Mouse (Mus musculus) heart, postnatal 0 days (tissue): Measurements from ENCODE around the gene Ccdc97. TPM values are rescaled to one million over a fixed set of nuclear protein-coding genes. Genes with fewer than 3 reads are reported as not detected.

Experiments used
- ATAC-seq: fragments of 200-750 bp; cut with Nextera tagmentation; 2 replicates; pipeline ENCODE4 v1.8.0; 2017; ENCODE audit warnings: low read depth, moderate number of reproducible peaks, moderate library complexity; ENCODE audit not compliant: insufficient read depth
- DNase-seq: peaks from one replicate; pipeline ENCODE4 v3.0.0-alpha.2; 2016; ENCODE audit warnings: low spot score
- H3K27ac ChIP-seq: fragments of 300-500 bp; sonication (generic); 2 replicates; pipeline ENCODE4 v1.5.1; 2014; ENCODE audit warnings: low read depth, mild to moderate bottlenecking
- H3K27me3 ChIP-seq: fragments of 300-500 bp; sonication (generic); 2 replicates; pipeline ENCODE4 v1.6.1; 2014; ENCODE audit warnings: low read length, mixed read lengths; ENCODE audit not compliant: control insufficient read depth, insufficient read depth
- H3K36me3 ChIP-seq: fragments of 300-500 bp; sonication (generic); replicated peaks from 2 replicates; pipeline ENCODE4 v1.6.1; 2014; ENCODE audit warnings: low read length, mixed read lengths; ENCODE audit not compliant: control insufficient read depth, insufficient read depth
- H3K4me1 ChIP-seq: fragments of 300-500 bp; sonication (generic); 2 replicates; pipeline ENCODE4 v1.6.1; 2014; ENCODE audit warnings: antibody characterized with exemption; ENCODE audit not compliant: control insufficient read depth, insufficient read depth
- H3K4me2 ChIP-seq: fragments of 300-500 bp; sonication (generic); 2 replicates; pipeline ENCODE4 v1.6.1; 2014; ENCODE audit warnings: low read depth, mild to moderate bottlenecking, low read length, moderate library complexity
- H3K4me3 ChIP-seq: fragments of 300-500 bp; sonication (generic); 2 replicates; pipeline ENCODE4 v1.5.1; 2014; ENCODE audit warnings: low read depth, low read length
- H3K9ac ChIP-seq: fragments of 300-500 bp; sonication (generic); replicated peaks from 2 replicates; pipeline ENCODE4 v1.6.1; 2014; ENCODE audit warnings: low read depth, low read length, mixed read lengths
- H3K9me3 ChIP-seq: fragments of 300-500 bp; sonication (generic); replicated peaks from 2 replicates; pipeline ENCODE4 v1.6.1; 2016; ENCODE audit warnings: low read length; ENCODE audit not compliant: control insufficient read depth
- CTCF ChIP-seq: IDR thresholded peaks from 2 replicates; pipeline ENCODE4 v1.5.1; 2016; ENCODE audit warnings: antibody characterized with exemption, control low read depth, low read depth
- EP300 ChIP-seq: IDR thresholded peaks from 2 replicates; pipeline ENCODE4 v1.6.1; 2016; ENCODE audit warnings: antibody characterized with exemption, low read depth
- WGBS: fragments of 180-500 bp; shearing (Covaris S2); extraction: QIAGEN DNeasy Blood & Tissue Kit; methylation state at CpG from one replicate; pipeline ENCODE4 v1.1.7; 2014; 5-methylcytosine and 5-hydroxymethylcytosine counted together
- polyA plus RNA-seq: library from polyadenylated mRNA; unstranded; fragments of >200 nt; fragmentation: Nextera tagmentation; extraction: Ambion mirVana; gene quantifications from 2 replicates; pipeline ENCODE4 v1.2.1, GENCODE M21; 2015
- total RNA-seq: library from RNA; depleted of rRNA; stranded (reverse); fragments of >200 nt; gene quantifications from 2 replicates; pipeline ENCODE4 v1.2.3, GENCODE M21; 2014; ENCODE audit warnings: low replicate concordance; rRNA removed

The Ccdc97 gene
- total and polyA plus RNA-seq, 2 experiments from 2014 or later = 11.6 to 13.3 TPM

- WGBS = 41% methylated on average over 2 of the region's 2 CpGs
- TF ChIP-seq EP300 = no peak
- no peak for TF ChIP-seq CTCF
- H3K4me3 ChIP-seq = no peak overlapping the region
- H3K27me3 ChIP-seq = peaks cover 26% of the 10 kb centered on the region
- H3K4me1 ChIP-seq = peaks cover 12% of the 10 kb centered on the region; the same call in 1 of the 2 replicates
- H3K4me2 ChIP-seq = no peak overlapping the region
- ATAC-seq = no peak
- H3K9me3 ChIP-seq = no peaks in the 10 kb centered on the region
- no peak overlapping the region for H3K9ac ChIP-seq
- 0 out of 2 replicates have a peak, but pooled peaks cover 17% of the 10 kb centered on the region for H3K36me3 ChIP-seq
- no peak for DNase-seq
- no peak overlapping the region for H3K27ac ChIP-seq
Measured at GRCm38 (mm10) chr7:25671686-25672085, 47.2 kb downstream of the Ccdc97 start.

- Histone ChIP-seq H3K9me3 (no peaks in the 10 kb centered on the region), H3K4me3 (no peak overlapping the region), H3K9ac (no peak overlapping the region), H3K4me1 (peaks cover 4% of the 10 kb centered on the region; the same call in 1 of the 2 replicates), H3K27ac (no peak overlapping the region), H3K36me3 (peaks cover 31% of the 10 kb centered on the region), H3K4me2 (no peak overlapping the region), H3K27me3 (peaks cover 18% of the 10 kb centered on the region; the same call in 1 of the 2 replicates)
- no peak for DNase-seq
- TF ChIP-seq EP300 = no peak
- TF ChIP-seq CTCF = no peak
- ATAC-seq = no peak
- WGBS = 84% methylated on average over 4 of the region's 4 CpGs
Measured at GRCm38 (mm10) chr7:25670096-25670495, 48.8 kb downstream of the Ccdc97 start.

- ATAC-seq (no peak), DNase-seq (no peak)
- no peaks in the 10 kb centered on the region for H3K9me3 ChIP-seq
- peaks cover 14% of the 10 kb centered on the region; the same call in 1 of the 2 replicates for H3K27me3 ChIP-seq
- no peak overlapping the region for H3K27ac ChIP-seq
- H3K4me1 ChIP-seq = no peaks in the 10 kb centered on the region
- TF ChIP-seq CTCF (no peak), EP300 (no peak)
- H3K4me2 ChIP-seq = no peak overlapping the region
- 82% methylated on average over 9 of the region's 9 CpGs for WGBS
- no peak overlapping the region for H3K4me3 ChIP-seq
- H3K36me3 ChIP-seq = peaks cover 36% of the 10 kb centered on the region
- no peak overlapping the region for H3K9ac ChIP-seq
Measured at GRCm38 (mm10) chr7:25669631-25670030, 49.3 kb downstream of the Ccdc97 start.

GRCm38 (mm10) chr7:25669158-25669557 is 49.7 kb downstream of the Ccdc97 start:
- WGBS = 88% methylated on average over 10 of the region's 10 CpGs
- TF ChIP-seq EP300 (no peak), CTCF (no peak)
- ATAC-seq = no peak

GRCm38 (mm10) chr7:25666381-25666780 is 52.5 kb downstream of the Ccdc97 start:
- Histone ChIP-seq H3K27ac (no peak overlapping the region), H3K4me2 (no peak overlapping the region), H3K9me3 (no peaks in the 10 kb centered on the region), H3K4me1 (no peaks in the 10 kb centered on the region), H3K36me3 (peaks cover 47% of the 10 kb centered on the region), H3K27me3 (no peaks in the 10 kb centered on the region), H3K4me3 (no peak overlapping the region), H3K9ac (no peak overlapping the region)
- no peak for DNase-seq
- 92% methylated on average over 8 of the region's 8 CpGs for WGBS
- ATAC-seq = no peak
- TF ChIP-seq CTCF (no peak), EP300 (no peak)

More at GRCm38 (mm10) chr7:25669158-25669557, 49.7 kb downstream of the Ccdc97 start:
- Histone ChIP-seq H3K36me3 (peaks cover 41% of the 10 kb centered on the region), H3K27me3 (peaks cover 9% of the 10 kb centered on the region; the same call in 1 of the 2 replicates), H3K4me1 (no peaks in the 10 kb centered on the region), H3K27ac (no peak overlapping the region), H3K9ac (no peak overlapping the region), H3K9me3 (no peaks in the 10 kb centered on the region), H3K4me3 (no peak overlapping the region), H3K4me2 (no peak overlapping the region)
- DNase-seq = no peak

Other genes with a start within 250 kb of the Ccdc97 start
- 4.9 and 12.8 TPM in 2 replicates for gene Ceacam1, start 241.5 kb downstream of the Ccdc97 start, total RNA-seq
- 4.7 and 5.5 TPM in 2 replicates for gene Ceacam1, start 241.5 kb downstream of the Ccdc97 start, polyA plus RNA-seq
- gene Ceacam2, start 179.2 kb downstream of the Ccdc97 start, total RNA-seq = not detected in 2 replicates
- not detected in 2 replicates for gene Ceacam2, start 179.2 kb downstream of the Ccdc97 start, polyA plus RNA-seq
- not detected in 2 replicates for gene Erich4, start 103.2 kb downstream of the Ccdc97 start, total RNA-seq
- 0.12 TPM in 1 of 2 replicates, not detected in the other for gene Erich4, start 103.2 kb downstream of the Ccdc97 start, polyA plus RNA-seq
- gene Dmac2, start 99.7 kb downstream of the Ccdc97 start, total RNA-seq = 73.5 and 80.4 TPM in 2 replicates
- 71.3 and 72.2 TPM in 2 replicates for gene Dmac2, start 99.7 kb downstream of the Ccdc97 start, polyA plus RNA-seq
- gene B3gnt8, start 92.4 kb downstream of the Ccdc97 start, total RNA-seq = 9.9 and 11.3 TPM in 2 replicates
- 4.1 and 4.6 TPM in 2 replicates for gene B3gnt8, start 92.4 kb downstream of the Ccdc97 start, polyA plus RNA-seq
- gene Bckdha, start 60.1 kb downstream of the Ccdc97 start, total RNA-seq = 146 and 154 TPM in 2 replicates
- gene Bckdha, start 60.1 kb downstream of the Ccdc97 start, polyA plus RNA-seq = 89.5 and 100 TPM in 2 replicates
- gene Exosc5, start 59.9 kb downstream of the Ccdc97 start, total RNA-seq = 20.1 and 20.3 TPM in 2 replicates
- 27.7 and 28.2 TPM in 2 replicates for gene Exosc5, start 59.9 kb downstream of the Ccdc97 start, polyA plus RNA-seq
- gene Tmem91, start 43.9 kb downstream of the Ccdc97 start, total RNA-seq = not detected in 2 replicates
- gene Tmem91, start 43.9 kb downstream of the Ccdc97 start, polyA plus RNA-seq = 0.77 and 1.2 TPM in 2 replicates
- gene B9d2, start 38.3 kb downstream of the Ccdc97 start, total RNA-seq = 5.0 and 11.4 TPM in 2 replicates
- gene B9d2, start 38.3 kb downstream of the Ccdc97 start, polyA plus RNA-seq = 26.5 and 26.7 TPM in 2 replicates
- gene Tgfb1, start 32.1 kb downstream of the Ccdc97 start, total RNA-seq = 10.4 and 10.7 TPM in 2 replicates
- gene Tgfb1, start 32.1 kb downstream of the Ccdc97 start, polyA plus RNA-seq = 2.6 TPM in 2 replicates
- gene Hnrnpul1, start 35.7 kb upstream of the Ccdc97 start, total RNA-seq = 78.5 and 101 TPM in 2 replicates
- 26.8 and 27.7 TPM in 2 replicates for gene Hnrnpul1, start 35.7 kb upstream of the Ccdc97 start, polyA plus RNA-seq
- 56.5 and 63.8 TPM in 2 replicates for gene Axl, start 69.6 kb upstream of the Ccdc97 start, total RNA-seq
- gene Axl, start 69.6 kb upstream of the Ccdc97 start, polyA plus RNA-seq = 32.1 and 33.3 TPM in 2 replicates
- gene Cyp2s1, start 97.8 kb upstream of the Ccdc97 start, total RNA-seq = 10.1 and 12.7 TPM in 2 replicates
- 4.1 and 4.4 TPM in 2 replicates for gene Cyp2s1, start 97.8 kb upstream of the Ccdc97 start, polyA plus RNA-seq
- not detected in 2 replicates for gene Cyp2b10, start 178.5 kb upstream of the Ccdc97 start, total RNA-seq
- gene Cyp2b10, start 178.5 kb upstream of the Ccdc97 start, polyA plus RNA-seq = 0.08 and 0.45 TPM in 2 replicates